Mouse (Mus musculus) C2C12 (cell line): ENCODE data around the gene Nrxn1. TPM values are rescaled to one million over a fixed set of nuclear protein-coding genes. Genes with fewer than 3 reads are reported as not detected.

ENCODE experiments used
- H3K27me3 ChIP-seq: one replicate; pipeline ENCODE4 v1.6.1; 2011; ENCODE audit not compliant: control insufficient read depth, insufficient read depth, insufficient read length
- H3K36me3 ChIP-seq: one replicate; pipeline ENCODE4 v1.6.1; 2011; ENCODE audit not compliant: control insufficient read depth, insufficient read depth
- H3K4me3 ChIP-seq: one replicate; pipeline ENCODE4 v1.5.1; 2011; ENCODE audit warnings: mild to moderate bottlenecking, control low read depth; ENCODE audit not compliant: poor library complexity, insufficient read depth, severe bottlenecking
- H3K79me2 ChIP-seq: one replicate; pipeline ENCODE4 v1.6.1; 2011; ENCODE audit not compliant: control insufficient read depth, insufficient read depth
- H3K79me3 ChIP-seq: one replicate; pipeline ENCODE4 v1.6.1; 2011; ENCODE audit warnings: low read depth, control low read depth
- H3ac ChIP-seq: one replicate; pipeline ENCODE3; 2011; ENCODE audit warnings: low read depth; ENCODE audit not compliant: control insufficient read depth, insufficient read length
- CEBPB ChIP-seq: IDR thresholded peaks from one replicate; pipeline ENCODE4 v1.6.1; 2011; ENCODE audit warnings: low read depth, mild to moderate bottlenecking, control low read depth, moderate library complexity
- CTCF ChIP-seq: IDR thresholded peaks from one replicate; pipeline ENCODE4 v1.5.1; 2011; ENCODE audit not compliant: control insufficient read depth, insufficient read depth, insufficient read length
- FOSL1 ChIP-seq: IDR thresholded peaks from one replicate; pipeline ENCODE4 v1.8.0; 2011; ENCODE audit warnings: mild to moderate bottlenecking, low read length; ENCODE audit not compliant: poor library complexity, insufficient read depth, severe bottlenecking
- MAX ChIP-seq: IDR thresholded peaks from one replicate; pipeline ENCODE4 v1.6.1; 2011; ENCODE audit warnings: mild to moderate bottlenecking, control low read depth
- MYOD1 ChIP-seq: IDR thresholded peaks from one replicate; pipeline ENCODE4 v1.6.1; 2011; ENCODE audit warnings: low read depth; ENCODE audit not compliant: control insufficient read depth, insufficient read length
- MYOG ChIP-seq: IDR thresholded peaks from one replicate; pipeline ENCODE4 v1.6.1; 2011; ENCODE audit not compliant: control insufficient read depth, insufficient read length; ENCODE audit errors: extremely low read depth
- USF1 ChIP-seq: IDR thresholded peaks from one replicate; pipeline ENCODE4 v1.6.1; 2011; ENCODE audit warnings: low read depth, mild to moderate bottlenecking, control low read depth, moderate library complexity
- polyA plus RNA-seq: library from polyadenylated mRNA; unstranded; fragments of >200 nt; fragmentation: generic; extraction: Trizol; gene quantifications from one replicate; pipeline ENCODE4 v1.2.1, GENCODE M21; 2012; ENCODE audit warnings: missing spikeins

Nrxn1 gene
- polyA plus RNA-seq, 1 experiment, result 0.22 TPM

DNA sequence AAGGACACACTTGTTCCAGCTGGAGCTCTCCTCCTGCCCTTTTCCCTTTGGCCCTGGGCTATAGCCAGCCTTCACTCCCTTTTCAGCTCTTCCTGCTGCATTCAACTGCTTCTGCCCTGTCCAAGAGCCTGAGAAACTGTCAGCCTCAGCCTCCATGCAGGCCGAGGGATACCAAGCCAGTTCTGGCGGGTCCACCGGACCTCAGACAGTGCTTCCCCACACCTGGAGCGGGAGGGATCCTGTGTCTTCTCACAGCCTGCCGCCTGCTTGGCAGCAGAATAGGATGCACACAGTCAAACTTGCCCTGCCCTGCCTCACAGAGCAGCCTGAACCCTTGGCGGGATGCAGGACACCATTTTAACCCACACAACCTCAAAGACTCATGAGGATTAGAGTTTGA is 698.3 kb downstream of the Nrxn1 start:
- Histone ChIP-seq H3K79me3 (no peaks in the 10 kb centered on the region), H3ac (no peak overlapping the region), H3K79me2 (no peaks in the 10 kb centered on the region), H3K27me3 (no peaks in the 10 kb centered on the region), H3K4me3 (no peak overlapping the region), H3K36me3 (no peaks in the 10 kb centered on the region)
- TF ChIP-seq FOSL1, result no peak
- no peak for TF ChIP-seq MYOD1
- no peak for TF ChIP-seq USF1
- no peak for TF ChIP-seq CTCF
- TF ChIP-seq CEBPB, result no peak
- TF ChIP-seq MYOG, result no peak
- TF ChIP-seq MAX, result no peak

DNA sequence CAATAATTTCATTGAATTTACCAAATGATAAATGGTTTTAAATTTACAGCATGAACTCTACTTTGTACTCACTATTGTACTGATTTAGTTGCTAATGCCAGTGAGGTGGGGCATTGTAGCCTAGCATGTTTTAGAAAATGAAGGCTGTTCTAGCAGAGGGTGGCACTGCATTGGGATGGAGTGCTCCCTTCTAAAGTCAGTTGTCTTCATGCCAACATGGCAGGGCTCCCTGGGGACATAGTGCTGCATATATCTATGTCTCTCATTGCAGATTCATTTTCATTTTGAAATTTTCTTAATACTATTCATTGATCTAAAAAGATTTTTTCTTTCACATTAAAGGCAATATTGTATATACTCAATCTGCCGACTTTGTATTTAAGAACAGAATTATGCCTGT is 700.1 kb downstream of the Nrxn1 start:
- no peaks in the 10 kb centered on the region for H3K79me3 ChIP-seq
- TF ChIP-seq MAX, result no peak
- no peak for TF ChIP-seq CEBPB
- TF ChIP-seq USF1, result no peak
- TF ChIP-seq MYOD1, result no peak
- no peak for TF ChIP-seq CTCF
- no peak for TF ChIP-seq FOSL1
- H3K79me2 ChIP-seq, result no peaks in the 10 kb centered on the region
- H3K4me3 ChIP-seq, result no peak overlapping the region
- no peaks in the 10 kb centered on the region for H3K27me3 ChIP-seq
- no peak overlapping the region for H3ac ChIP-seq
- no peaks in the 10 kb centered on the region for H3K36me3 ChIP-seq

DNA sequence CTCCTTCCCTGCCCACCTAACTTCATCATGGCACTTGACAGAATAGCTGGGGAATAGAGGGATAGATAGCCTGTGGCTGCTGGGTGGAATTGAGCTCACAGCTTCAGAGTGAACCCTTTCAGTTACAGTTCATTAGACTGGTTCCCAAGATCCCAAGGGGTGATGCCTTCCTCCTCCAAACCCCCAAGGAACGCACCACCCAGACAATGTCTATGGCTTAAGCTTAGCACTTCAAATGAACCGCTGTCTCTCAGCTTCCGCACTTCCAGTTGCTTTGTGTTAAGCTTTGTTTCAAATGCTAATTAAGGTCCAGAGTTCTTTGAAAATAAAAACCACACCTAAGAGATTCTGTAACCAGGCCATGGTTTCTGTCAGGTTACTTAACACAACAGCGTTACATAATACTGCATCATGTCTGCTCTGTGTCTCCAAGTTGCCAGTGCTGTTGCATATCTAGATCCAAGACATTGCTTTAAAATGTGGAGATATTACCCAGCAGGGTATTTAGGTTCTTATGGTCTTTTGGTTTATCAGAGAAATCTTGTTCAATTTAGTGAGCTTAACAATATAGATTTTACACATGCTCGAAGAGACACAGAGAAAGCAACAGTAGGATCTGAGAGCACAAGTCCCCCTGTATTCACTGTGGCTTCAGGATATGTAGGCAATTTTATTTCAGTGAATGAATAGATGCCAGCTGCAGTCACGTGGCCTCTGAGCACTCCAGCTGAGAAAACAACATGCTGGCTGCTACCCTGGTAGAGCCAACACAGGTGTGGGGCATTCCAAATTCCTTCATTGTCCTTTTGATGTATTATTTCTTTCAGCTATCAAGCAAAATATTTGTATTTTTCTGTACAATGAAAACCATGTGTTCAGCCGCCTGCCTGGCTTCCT is 702.3 kb downstream of the Nrxn1 start:
- H3K27me3 ChIP-seq, result no peaks in the 10 kb centered on the region
- no peak overlapping the region for H3K4me3 ChIP-seq
- no peaks in the 10 kb centered on the region for H3K36me3 ChIP-seq
- H3K79me3 ChIP-seq, result no peaks in the 10 kb centered on the region
- TF ChIP-seq CEBPB (no peak), USF1 (no peak), MYOG (no peak), MYOD1 (no peak), FOSL1 (no peak), MAX (no peak), CTCF (no peak)
- no peak overlapping the region for H3ac ChIP-seq
- no peaks in the 10 kb centered on the region for H3K79me2 ChIP-seq

DNA sequence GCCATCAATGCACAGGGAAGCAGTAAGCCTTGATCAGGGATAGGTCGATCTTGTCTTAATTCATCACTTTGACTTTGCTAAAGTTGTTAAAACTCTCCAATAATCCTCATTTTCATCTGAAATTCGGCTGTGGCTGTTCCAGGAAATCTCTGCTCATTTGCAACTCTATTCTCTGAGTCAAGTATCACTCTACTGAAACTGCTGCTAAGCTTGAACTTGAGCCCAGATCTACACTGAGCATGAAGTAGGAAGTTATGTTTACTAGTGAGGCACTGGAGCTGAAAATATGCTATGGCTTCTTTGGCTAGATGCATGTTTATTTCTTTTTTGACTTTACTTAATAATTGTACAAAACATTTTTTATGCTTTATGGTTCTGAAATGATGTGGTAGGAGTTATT is 708.0 kb downstream of the Nrxn1 start:
- Histone ChIP-seq H3K36me3 (no peaks in the 10 kb centered on the region), H3K4me3 (no peak overlapping the region), H3K79me2 (no peaks in the 10 kb centered on the region), H3ac (no peak overlapping the region), H3K27me3 (no peaks in the 10 kb centered on the region), H3K79me3 (no peaks in the 10 kb centered on the region)
- TF ChIP-seq MYOG (no peak), CTCF (no peak), MAX (no peak), USF1 (no peak), MYOD1 (no peak), CEBPB (no peak), FOSL1 (no peak)

DNA sequence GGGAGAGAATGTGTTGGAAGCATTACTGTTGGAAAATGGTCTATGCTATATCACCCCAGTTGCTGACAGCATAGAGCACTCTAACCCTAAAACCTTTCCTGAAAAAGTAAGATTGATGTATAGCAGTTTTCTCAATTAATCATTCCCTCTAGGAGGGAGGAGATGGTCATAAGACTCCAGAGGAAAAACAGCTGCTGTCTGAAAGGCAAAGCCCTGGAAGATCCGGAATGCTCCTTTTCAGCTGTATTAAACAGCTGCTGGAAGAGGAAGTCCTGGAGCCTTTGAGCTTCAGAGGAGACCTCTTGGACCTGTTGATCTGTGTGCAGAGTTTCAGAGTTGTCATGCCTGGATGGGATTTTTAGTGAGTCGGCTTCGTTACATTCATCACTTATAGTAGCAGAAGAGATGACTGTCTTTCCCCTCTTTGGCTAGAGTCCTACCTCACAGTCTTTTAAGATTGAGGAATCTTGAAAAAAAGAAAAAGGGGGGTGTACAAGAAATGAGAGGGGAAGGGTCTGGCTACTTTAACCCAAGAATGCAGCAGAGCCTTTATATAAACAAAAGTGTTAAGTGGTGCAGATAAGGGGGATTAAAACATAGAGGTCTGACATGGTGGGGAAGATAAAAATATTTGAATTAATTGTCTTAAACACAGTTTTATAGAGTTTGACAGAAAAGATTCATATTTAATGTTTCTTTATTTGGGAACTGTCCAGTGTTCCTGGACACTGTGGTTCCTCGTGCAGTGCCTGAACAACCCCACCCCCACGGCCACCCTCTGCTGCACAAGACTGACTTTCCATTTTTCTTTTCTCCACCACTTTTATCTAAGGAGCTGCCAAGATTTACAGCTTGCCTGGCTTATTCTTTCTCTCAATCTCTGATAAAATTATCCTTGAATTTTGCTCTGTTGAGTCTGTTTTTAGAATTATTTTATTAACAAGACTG is 710.1 kb downstream of the Nrxn1 start:
- no peaks in the 10 kb centered on the region for H3K79me2 ChIP-seq
- no peaks in the 10 kb centered on the region for H3K27me3 ChIP-seq
- H3K4me3 ChIP-seq, result no peak overlapping the region
- H3ac ChIP-seq, result no peak overlapping the region
- H3K36me3 ChIP-seq, result no peaks in the 10 kb centered on the region
- H3K79me3 ChIP-seq, result no peaks in the 10 kb centered on the region
- TF ChIP-seq CEBPB, result no peak
- no peak for TF ChIP-seq CTCF
